Mouse (Mus musculus) limb, embryonic 13.5 days (tissue): Measurements from ENCODE around the gene Traf3. TPM values are rescaled to one million over a fixed set of nuclear protein-coding genes. Genes with fewer than 3 reads are reported as not detected.

Experiments
- ATAC-seq: fragments of 200-750 bp; cut with Nextera tagmentation; 2 replicates; pipeline ENCODE4 v1.8.0; 2017; ENCODE audit warnings: low read depth, moderate number of reproducible peaks, moderate TSS enrichment; ENCODE audit not compliant: low FRiP score
- H3K27ac ChIP-seq: fragments of 300-500 bp; sonication (generic); 2 replicates; pipeline ENCODE4 v1.5.1; 2015; ENCODE audit warnings: inconsistent platforms, mild to moderate bottlenecking, moderate library complexity
- H3K27me3 ChIP-seq: fragments of 300-500 bp; sonication (generic); 2 replicates; pipeline ENCODE4 v1.6.1; 2015; ENCODE audit warnings: mild to moderate bottlenecking, inconsistent platforms
- H3K36me3 ChIP-seq: fragments of 300-500 bp; sonication (generic); 2 replicates; pipeline ENCODE4 v1.6.1; 2015; ENCODE audit warnings: inconsistent platforms, mild to moderate bottlenecking, moderate library complexity
- H3K4me1 ChIP-seq: fragments of 300-500 bp; sonication (generic); 2 replicates; pipeline ENCODE4 v1.6.1; 2015; ENCODE audit warnings: inconsistent platforms
- H3K4me2 ChIP-seq: fragments of 300-500 bp; sonication (generic); replicated peaks from 2 replicates; pipeline ENCODE4 v1.6.1; 2015; ENCODE audit warnings: inconsistent platforms, mild to moderate bottlenecking, moderate library complexity
- H3K4me3 ChIP-seq: fragments of 300-500 bp; sonication (generic); 2 replicates; pipeline ENCODE4 v1.5.1; 2015; ENCODE audit warnings: moderate library complexity, mild to moderate bottlenecking, inconsistent platforms
- H3K9ac ChIP-seq: fragments of 300-500 bp; sonication (generic); 2 replicates; pipeline ENCODE4 v1.6.1; 2015; ENCODE audit warnings: mild to moderate bottlenecking, inconsistent platforms
- H3K9me3 ChIP-seq: fragments of 300-500 bp; sonication (generic); 2 replicates; pipeline ENCODE4 v1.6.1; 2016; ENCODE audit warnings: inconsistent platforms
- WGBS: fragments of 180-500 bp; shearing (Covaris S2); methylation state at CpG from one replicate; pipeline ENCODE4 v1.1.7; 2015; 5-methylcytosine and 5-hydroxymethylcytosine counted together
- polyA plus RNA-seq: library from polyadenylated mRNA; unstranded; fragments of >200 nt; fragmentation: Nextera tagmentation; extraction: Ambion mirVana; gene quantifications from 2 replicates; pipeline ENCODE4 v1.2.1, GENCODE M21; 2015

Traf3 gene
- polyA plus RNA-seq, 1 experiment from 2014 or later: 11.2 TPM

GRCm38 (mm10) chr12:111303702-111304337 lies 137.7 kb downstream of the Traf3 start:
- peaks cover 94% of the 10 kb centered on the region for H3K36me3 ChIP-seq

DNA sequence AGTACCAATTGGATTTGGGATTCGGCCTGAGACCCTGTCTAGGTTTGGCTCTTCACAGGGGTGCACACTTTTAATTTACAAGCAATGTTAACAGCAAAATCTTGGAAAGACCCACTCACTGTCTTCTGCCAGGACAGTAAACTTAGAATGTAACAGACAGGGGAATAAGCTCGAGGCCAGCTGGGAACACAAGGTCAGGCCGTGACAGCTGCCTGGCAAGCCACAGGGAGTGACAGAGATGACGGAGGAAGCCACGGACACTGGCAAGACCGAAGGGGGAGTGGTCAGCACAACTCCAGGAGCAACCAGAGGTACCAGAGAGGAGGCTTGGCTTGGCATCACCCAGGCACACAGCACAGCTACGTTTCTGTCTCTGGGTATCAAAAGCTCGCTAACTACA lies 140.7 kb downstream of the Traf3 start:
- H3K4me3 ChIP-seq: no peak overlapping the region
- no peak overlapping the region for H3K27ac ChIP-seq
- no peaks in the 10 kb centered on the region for H3K27me3 ChIP-seq
- H3K4me1 ChIP-seq: no peaks in the 10 kb centered on the region
- H3K4me2 ChIP-seq: no peak overlapping the region
- H3K36me3 ChIP-seq: peaks cover 98% of the 10 kb centered on the region
- no peaks in the 10 kb centered on the region for H3K9me3 ChIP-seq
- WGBS: 86% methylated on average over 8 of the region's 8 CpGs
- H3K9ac ChIP-seq: no peak overlapping the region
- ATAC-seq: no peak

More at GRCm38 (mm10) chr12:111303702-111304337, 137.7 kb downstream of the Traf3 start:
- ATAC-seq: no peak
- H3K4me3 ChIP-seq: no peak overlapping the region
- no peak overlapping the region for H3K27ac ChIP-seq
- H3K9ac ChIP-seq: no peak overlapping the region
- no peaks in the 10 kb centered on the region for H3K9me3 ChIP-seq
- H3K27me3 ChIP-seq: no peaks in the 10 kb centered on the region
- WGBS: 84% methylated on average over 8 of the region's 8 CpGs
- no peak overlapping the region for H3K4me2 ChIP-seq
- H3K4me1 ChIP-seq: no peaks in the 10 kb centered on the region

GRCm38 (mm10) chr12:111309256-111309655 lies 143.1 kb downstream of the Traf3 start:
- Histone ChIP-seq H3K4me3 (no peak overlapping the region), H3K4me2 (no peak overlapping the region), H3K9me3 (no peaks in the 10 kb centered on the region), H3K27ac (no peak overlapping the region), H3K27me3 (no peaks in the 10 kb centered on the region), H3K4me1 (no peaks in the 10 kb centered on the region), H3K36me3 (peaks cover 98% of the 10 kb centered on the region), H3K9ac (no peak overlapping the region)
- no peak for ATAC-seq
- WGBS: 85% methylated on average over 12 of the region's 12 CpGs

GRCm38 (mm10) chr12:111309931-111310330 lies 143.8 kb downstream of the Traf3 start:
- H3K9ac ChIP-seq: no peak overlapping the region
- ATAC-seq: no peak
- H3K36me3 ChIP-seq: peaks cover 98% of the 10 kb centered on the region
- H3K4me3 ChIP-seq: no peak overlapping the region
- 87% methylated on average over 14 of the region's 14 CpGs for WGBS
- H3K4me2 ChIP-seq: no peak overlapping the region
- H3K27ac ChIP-seq: no peak overlapping the region
- no peaks in the 10 kb centered on the region for H3K9me3 ChIP-seq
- H3K4me1 ChIP-seq: no peaks in the 10 kb centered on the region
- H3K27me3 ChIP-seq: no peaks in the 10 kb centered on the region

DNA sequence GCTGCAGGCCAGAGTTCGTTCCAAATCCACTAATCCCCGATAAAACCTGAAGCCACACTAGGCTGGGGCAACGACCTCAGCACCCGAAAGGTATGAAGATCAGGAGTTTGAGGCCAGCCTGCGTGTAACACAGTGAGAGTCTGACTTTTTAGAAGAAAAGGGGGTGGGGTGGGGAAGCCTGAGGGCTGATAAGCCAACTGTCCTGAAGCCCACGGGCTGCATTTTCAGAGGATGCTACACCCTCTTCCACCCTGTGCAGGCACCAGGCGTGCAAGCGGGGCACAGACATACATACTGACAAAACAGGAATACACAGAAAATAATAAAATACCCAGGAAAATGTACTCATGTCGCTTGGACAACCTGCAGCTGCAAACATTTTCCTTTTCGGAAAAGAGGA lies 145.6 kb downstream of the Traf3 start:
- Histone ChIP-seq H3K9ac (no peak overlapping the region), H3K9me3 (no peaks in the 10 kb centered on the region), H3K4me3 (no peak overlapping the region), H3K27me3 (no peaks in the 10 kb centered on the region), H3K27ac (no peak overlapping the region), H3K4me1 (no peaks in the 10 kb centered on the region), H3K36me3 (peaks cover 98% of the 10 kb centered on the region), H3K4me2 (no peak overlapping the region)
- no peak for ATAC-seq
- WGBS: 92% methylated on average over 10 of the region's 10 CpGs

DNA sequence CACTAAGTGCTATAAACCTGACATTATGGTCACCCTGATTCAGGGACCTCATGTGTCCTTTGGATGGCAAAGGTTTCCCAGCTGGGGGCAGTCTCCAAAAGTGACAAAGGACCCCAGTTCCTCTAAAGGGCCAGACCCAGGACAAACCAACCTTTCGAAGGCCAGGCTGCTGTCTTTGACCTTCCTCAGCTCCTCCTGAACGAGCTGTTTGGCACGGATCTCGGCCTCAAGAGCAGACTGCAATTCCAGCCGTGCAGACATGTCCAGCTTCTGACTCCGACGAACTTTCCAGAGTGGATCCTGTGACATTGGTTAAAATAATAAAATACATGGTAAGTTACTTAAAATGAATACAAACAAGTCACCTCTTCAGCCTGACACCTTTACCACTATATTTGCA lies 148.1 kb downstream of the Traf3 start:
- H3K4me3 ChIP-seq: no peak overlapping the region
- no peak overlapping the region for H3K27ac ChIP-seq
- peaks cover 100% of the 10 kb centered on the region for H3K36me3 ChIP-seq
- no peaks in the 10 kb centered on the region for H3K9me3 ChIP-seq
- no peaks in the 10 kb centered on the region for H3K27me3 ChIP-seq
- no peak overlapping the region for H3K9ac ChIP-seq
- WGBS: 94% methylated on average over 7 of the region's 7 CpGs
- no peak for ATAC-seq
- no peak overlapping the region for H3K4me2 ChIP-seq
- no peaks in the 10 kb centered on the region for H3K4me1 ChIP-seq

Other genes with a start within 250 kb of the Traf3 start
- gene Ankrd9, start 187.3 kb upstream of the Traf3 start, polyA plus RNA-seq: 14.1 and 16.3 TPM in 2 replicates
- gene Rcor1, start 127.0 kb upstream of the Traf3 start, polyA plus RNA-seq: 11.1 and 11.6 TPM in 2 replicates
- not detected in 2 replicates for gene 4930595D18Rik, start 18.1 kb downstream of the Traf3 start, polyA plus RNA-seq
- gene Amn, start 104.7 kb downstream of the Traf3 start, polyA plus RNA-seq: 0.60 and 1.1 TPM in 2 replicates
- gene Cdc42bpb, start 211.3 kb downstream of the Traf3 start, polyA plus RNA-seq: 26.5 and 32.4 TPM in 2 replicates
- gene Lbhd2, start 240.4 kb downstream of the Traf3 start, polyA plus RNA-seq: 9.5 and 13.8 TPM in 2 replicates